Mouse (Mus musculus) layer of hippocampus, postnatal 25 days (tissue): ENCODE results near the gene Stxbp1. TPM values are rescaled to one million over a fixed set of nuclear protein-coding genes. Genes with fewer than 3 reads are reported as not detected.
A peak's percentile ranks its signal among the peaks of the same experiment; 100 is the strongest.

ENCODE experiments used
- DNase-seq, 2 experiments: peaks; one replicate each; pipeline ENCODE4 v3.0.0; 2022; ENCODE audit warnings: mixed read lengths in 2 of 2, low spot score in 1 of 2; ENCODE audit errors: extremely low spot score in 1 of 2
- total RNA-seq, 2 experiments: library from RNA; stranded (reverse); gene quantifications; 2 replicates each; pipeline ENCODE4 v1.2.3; 2021

Stxbp1 gene
- total RNA-seq = 100 to 1,000 TPM; 596 to 606 TPM

- DNase-seq = peak; percentile 79 to 85
Observed at GRCm38 (mm10) chr2:32846805-32847467, at the start of gene Stxbp1. Stxbp1 (minus strand) TSS chr2:32847245.

GRCm38 (mm10) chr2:32896507-32897147 is 49.6 kb upstream of the Stxbp1 start:
- no peak for DNase-seq

DNA sequence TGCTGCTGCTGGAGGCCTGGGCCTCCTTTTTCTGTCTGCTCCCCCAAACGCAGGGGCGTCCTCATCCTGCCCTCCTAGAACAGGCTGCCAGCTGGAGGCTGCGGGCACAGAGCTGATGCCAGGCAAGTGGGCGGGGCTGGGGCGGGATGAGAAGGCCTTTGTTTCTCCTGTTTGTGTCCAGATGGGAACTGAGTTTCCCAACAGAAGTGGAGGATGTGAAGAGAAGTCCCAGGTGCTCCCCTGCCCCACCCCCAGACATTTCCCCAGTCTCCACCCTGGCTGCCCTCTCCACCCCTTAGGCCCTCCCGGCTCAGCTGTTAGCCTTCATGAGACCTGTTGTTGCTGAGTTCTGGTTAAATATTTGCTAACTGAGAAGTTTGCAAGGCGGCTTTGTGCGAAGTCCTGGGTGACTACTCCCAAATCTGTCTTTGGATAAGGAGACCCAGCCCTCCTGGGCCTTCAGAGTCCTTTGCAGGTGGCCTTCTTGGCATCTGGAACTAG is 48.6 kb upstream of the Stxbp1 start:
- no peak for DNase-seq

DNA sequence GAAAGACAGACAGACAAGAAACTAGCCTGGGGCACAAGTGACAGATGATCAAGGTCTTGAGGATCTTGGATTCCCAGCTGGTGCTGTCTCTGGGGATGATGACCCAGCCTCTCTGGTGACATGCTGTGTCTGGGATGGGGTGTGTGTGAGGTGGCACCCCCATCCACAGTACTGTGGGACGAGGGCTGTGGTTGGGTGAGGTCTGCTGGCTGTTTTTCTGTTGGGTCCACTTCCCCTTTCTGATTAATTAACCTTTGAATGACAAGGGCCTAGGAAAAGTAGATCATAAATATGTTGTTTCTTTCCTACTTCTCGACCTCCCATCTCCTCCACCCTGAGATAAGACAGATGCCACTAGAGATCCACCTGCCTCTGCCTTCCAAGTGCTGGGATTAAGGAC is 47.1 kb upstream of the Stxbp1 start:
- no peak for DNase-seq

GRCm38 (mm10) chr2:32892490-32892889 is 45.4 kb upstream of the Stxbp1 start:
- no peak for DNase-seq

DNA sequence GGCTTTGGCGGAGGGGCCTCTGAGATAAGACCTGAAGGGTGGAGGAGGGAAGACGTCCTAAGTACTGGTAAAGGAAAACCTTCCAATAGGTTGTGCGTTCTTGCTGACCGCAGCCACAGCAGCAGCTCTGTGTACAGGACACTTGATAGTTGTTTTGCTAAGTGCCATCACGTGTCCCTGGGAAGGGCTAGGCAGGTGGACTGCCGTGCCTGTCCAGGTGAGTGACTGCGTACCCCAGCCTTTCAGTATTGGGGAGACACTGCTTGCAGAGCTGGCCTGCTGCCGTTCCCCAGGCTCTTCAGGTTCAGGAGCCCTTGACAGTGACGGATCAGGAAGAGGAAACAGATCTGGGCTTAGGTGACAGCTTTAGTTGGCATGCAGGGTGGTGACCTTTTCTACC is 44.2 kb upstream of the Stxbp1 start:
- no peak for DNase-seq

- no peak for DNase-seq
Observed at GRCm38 (mm10) chr2:32890280-32890679, 43.2 kb upstream of the Stxbp1 start.

DNA sequence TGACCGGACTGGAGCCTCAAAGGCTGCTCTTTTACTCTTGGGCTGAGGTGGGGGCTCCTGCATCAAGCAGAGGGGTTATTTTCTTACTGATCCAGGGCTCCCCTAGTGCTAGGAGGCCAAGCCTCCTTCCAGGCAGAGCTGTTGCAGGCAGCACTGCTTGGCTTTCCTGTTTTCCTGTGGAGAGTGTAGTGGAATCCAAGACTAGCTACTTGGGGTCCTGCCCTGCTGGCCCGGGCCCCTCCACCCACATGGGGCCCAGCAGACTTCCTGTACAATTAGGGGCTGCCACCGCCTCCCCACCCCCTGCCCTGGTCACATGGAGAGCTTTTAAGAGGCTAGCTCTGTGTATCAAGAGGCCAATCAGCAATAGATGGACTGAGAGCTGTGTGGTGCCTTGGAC is 41.5 kb upstream of the Stxbp1 start:
- DNase-seq = no peak

DNA sequence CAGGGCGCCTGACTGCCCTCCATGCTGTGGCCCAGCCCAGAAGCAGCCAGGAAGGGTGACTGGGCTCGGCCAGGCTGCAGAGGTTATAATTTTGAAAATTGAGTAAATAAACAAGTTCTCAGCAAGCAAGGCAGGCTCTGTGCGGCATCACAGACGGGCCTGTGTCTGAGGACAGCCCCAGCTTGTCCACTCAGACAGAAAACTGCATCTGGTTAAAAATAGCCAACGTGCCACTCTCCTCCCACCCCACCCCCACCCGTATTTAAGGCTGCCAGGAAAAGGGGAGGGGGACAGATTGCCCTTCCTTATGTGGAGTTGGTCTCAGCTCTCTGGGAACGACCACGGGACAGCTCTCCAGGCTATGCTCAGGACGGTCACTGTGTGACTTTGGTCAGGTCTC is 41.0 kb upstream of the Stxbp1 start:
- DNase-seq = no peak

GRCm38 (mm10) chr2:32884745-32885144 is 37.7 kb upstream of the Stxbp1 start:
- DNase-seq = no peak

DNA sequence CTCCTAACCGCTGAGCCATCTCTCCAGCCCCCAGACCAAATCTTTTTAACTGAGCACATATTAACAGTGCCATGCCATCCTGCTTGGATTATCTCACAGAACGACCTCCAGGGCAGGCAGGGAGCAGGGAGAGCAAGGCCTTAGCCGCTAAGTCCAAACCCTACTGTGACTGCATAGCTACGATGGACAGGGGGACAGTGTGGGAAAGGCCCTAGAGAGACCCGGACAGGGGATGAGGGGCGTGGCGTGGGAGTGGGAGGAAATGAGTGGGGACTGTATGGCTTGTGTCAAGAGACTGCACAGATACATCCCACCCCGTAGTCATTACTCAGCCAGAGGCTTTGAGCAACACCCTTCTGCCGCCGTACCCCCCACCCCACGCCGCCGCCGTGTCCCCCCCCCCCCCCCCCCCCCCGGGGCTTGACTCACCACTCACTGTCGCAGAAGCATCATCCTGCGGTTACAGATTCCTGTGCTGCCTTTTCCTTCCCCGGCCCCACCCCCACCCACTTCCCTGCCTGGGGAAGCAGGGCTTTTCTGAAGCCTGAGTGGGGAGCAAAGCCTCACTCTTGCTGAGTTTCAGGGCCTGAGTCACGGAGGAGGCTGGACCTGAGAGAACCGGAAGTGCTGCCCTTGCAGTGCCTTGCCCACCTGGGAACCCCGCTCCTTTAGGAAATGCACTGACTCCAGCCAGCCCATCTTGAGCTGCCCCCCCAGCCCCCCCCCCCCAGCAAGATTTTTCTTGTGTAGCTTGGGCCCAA is 35.4 kb upstream of the Stxbp1 start:
- DNase-seq = no peak

- DNase-seq = no peak
Observed at GRCm38 (mm10) chr2:32881723-32882122, 34.7 kb upstream of the Stxbp1 start.

- no peak for DNase-seq
Observed at GRCm38 (mm10) chr2:32881054-32881453, 34.0 kb upstream of the Stxbp1 start.

- no peak for DNase-seq
Observed at GRCm38 (mm10) chr2:32879593-32879992, 32.5 kb upstream of the Stxbp1 start.

DNA sequence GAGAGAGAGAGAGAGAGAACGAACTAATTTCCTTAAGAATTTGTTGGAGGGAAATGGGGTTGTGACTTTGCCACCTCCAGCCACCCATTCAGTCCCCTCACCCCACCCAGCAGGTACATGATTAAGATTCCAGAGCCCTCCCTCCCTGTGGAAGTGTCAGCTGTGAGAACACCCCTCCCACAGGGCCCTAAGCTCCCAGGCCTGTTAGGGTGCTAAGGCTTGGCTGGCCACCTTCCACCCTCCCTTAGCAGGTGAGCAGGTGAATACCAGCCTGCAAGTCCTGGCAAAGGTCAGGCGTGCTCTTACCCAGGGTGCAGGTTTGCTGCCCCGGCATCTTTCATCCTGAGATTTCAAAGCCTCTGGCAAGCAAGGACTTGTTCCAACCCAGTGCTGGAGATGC is 31.4 kb upstream of the Stxbp1 start:
- DNase-seq = no peak

GRCm38 (mm10) chr2:32877761-32878393 is 30.8 kb upstream of the Stxbp1 start:
- DNase-seq = no peak

- DNase-seq = no peak
Observed at GRCm38 (mm10) chr2:32877303-32877702, 30.3 kb upstream of the Stxbp1 start.

DNA sequence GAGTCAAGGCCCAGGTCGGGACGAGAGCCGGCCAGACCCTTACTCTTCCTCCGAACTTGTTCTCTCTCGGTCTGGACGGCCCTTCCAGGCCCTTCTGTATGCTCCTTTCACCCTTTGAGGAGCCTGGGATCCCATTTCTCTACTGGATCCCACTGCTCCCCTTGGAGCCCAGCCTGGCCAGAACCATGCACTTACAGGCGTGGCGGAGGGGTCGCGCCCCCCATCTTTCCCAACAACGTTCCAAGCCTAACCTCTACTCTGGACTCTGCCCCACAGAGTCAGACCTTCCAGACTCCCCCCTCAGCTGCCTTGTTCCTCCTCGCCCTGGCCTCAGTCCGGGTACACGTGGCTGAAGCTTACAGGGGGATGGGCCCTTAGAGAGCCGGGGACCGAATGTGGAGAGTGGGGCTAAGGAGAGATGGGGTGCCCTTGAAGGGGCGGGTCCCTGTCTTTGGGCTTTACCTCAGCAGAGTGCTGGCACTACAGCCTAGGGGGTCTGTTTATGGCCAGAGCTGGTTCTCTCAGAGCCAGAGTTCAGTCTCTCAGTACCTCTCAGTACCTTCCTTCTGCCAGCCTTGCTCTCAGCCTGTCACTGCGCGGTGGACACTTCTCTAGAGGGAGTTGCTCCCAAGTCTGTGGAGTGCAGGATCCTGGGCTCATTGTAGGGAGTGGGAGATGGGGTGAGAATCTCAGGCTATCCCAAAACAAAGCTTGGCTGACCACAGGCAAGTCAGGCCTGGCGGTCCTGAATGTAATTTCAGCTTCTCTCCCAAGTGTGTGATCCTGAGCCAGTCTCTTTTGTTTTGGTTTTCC is 29.7 kb upstream of the Stxbp1 start:
- DNase-seq = no peak

GRCm38 (mm10) chr2:32875675-32876489 is 28.8 kb upstream of the Stxbp1 start, which contains the start of gene Fam129b:
Fam129b (plus strand) TSS chr2:32876114.
- DNase-seq = peak; percentile 47 to 56
